Mouse (Mus musculus) heart, postnatal 0 days (tissue): ENCODE data around the gene Tef.

Experiments used
- CTCF ChIP-seq: IDR thresholded peaks from 2 replicates; pipeline ENCODE4 v1.5.1; 2016; ENCODE audit warnings: antibody characterized with exemption, control low read depth, low read depth
- EP300 ChIP-seq: IDR thresholded peaks from 2 replicates; pipeline ENCODE4 v1.6.1; 2016; ENCODE audit warnings: antibody characterized with exemption, low read depth

DNA sequence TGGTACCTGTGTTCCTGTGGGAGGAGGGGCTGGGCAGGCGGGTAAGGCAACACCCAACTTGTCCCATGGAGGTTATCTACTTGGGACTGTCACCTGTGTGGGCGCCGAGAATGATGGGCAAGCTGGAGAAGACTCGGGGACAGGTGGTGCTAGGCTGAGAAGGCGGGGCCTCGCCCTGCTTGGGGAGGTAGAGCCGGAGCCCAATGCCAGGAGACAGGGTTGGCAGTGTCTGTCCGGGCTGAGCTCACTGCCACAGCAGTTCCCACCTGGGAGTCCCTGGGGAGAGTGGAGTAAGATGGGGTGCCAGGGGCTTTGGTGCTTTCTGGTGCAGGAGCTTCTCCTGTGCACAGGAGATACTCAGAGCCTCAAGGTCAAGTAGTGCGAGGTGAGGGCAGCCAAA is 46.9 kb downstream of the Tef start:
- TF ChIP-seq EP300 (no peak), CTCF (no peak)
